Mouse (Mus musculus) erythroblast, embryonic 14.5 days (primary cell): ENCODE results near the gene Acer1.

Experiments
- GATA1 ChIP-seq: IDR thresholded peaks from 2 replicates; pipeline ENCODE4 v1.6.1; 2012; ENCODE audit warnings: low read length, inconsistent platforms, mixed read lengths
- TAL1 ChIP-seq: IDR thresholded peaks from 3 replicates; pipeline ENCODE4 v1.6.1; 2012; ENCODE audit warnings: low read length, inconsistent platforms, mixed read lengths

- TF ChIP-seq GATA1 = no peak
- no peak for TF ChIP-seq TAL1
Measured at GRCm38 (mm10) chr17:56906166-56906565, 75.8 kb downstream of the Acer1 start.
